Mouse (Mus musculus) macrophage (primary cell): ENCODE measurements around the gene Prkaa1. TPM values are rescaled to one million over a fixed set of nuclear protein-coding genes. Genes with fewer than 3 reads are reported as not detected.

Source experiments
- H3K27ac ChIP-seq: fragments of 350-480 bp; formaldehyde crosslinking; 2 replicates; pipeline ENCODE4 v1.9.0; 2021
- H3K36me3 ChIP-seq: fragments of 350-480 bp; formaldehyde crosslinking; 2 replicates; pipeline ENCODE4 v1.9.0; 2021; ENCODE audit errors: inconsistent target
- H3K4me3 ChIP-seq: fragments of 350-480 bp; formaldehyde crosslinking; 2 replicates; pipeline ENCODE4 v1.9.0; 2021; ENCODE audit errors: inconsistent target
- H3K79me2 ChIP-seq: fragments of 350-480 bp; formaldehyde crosslinking; 2 replicates; pipeline ENCODE4 v1.9.0; 2021; ENCODE audit errors: inconsistent target
- WGBS: methylation state at CpG from one replicate; pipeline ENCODE4 v1.1.7; 2026; ENCODE audit warnings: inconsistent platforms; ENCODE audit not compliant: missing documents; 5-methylcytosine and 5-hydroxymethylcytosine counted together
- polyA plus RNA-seq: library from polyadenylated mRNA; stranded (reverse); fragments of 250-400 nt; gene quantifications from 3 replicates; pipeline ENCODE4 v1.2.4, GENCODE M21; 2018; ENCODE audit warnings: inconsistent platforms

Prkaa1 gene
- polyA plus RNA-seq, 1 experiment from 2014 or later, result 23.3 TPM

DNA sequence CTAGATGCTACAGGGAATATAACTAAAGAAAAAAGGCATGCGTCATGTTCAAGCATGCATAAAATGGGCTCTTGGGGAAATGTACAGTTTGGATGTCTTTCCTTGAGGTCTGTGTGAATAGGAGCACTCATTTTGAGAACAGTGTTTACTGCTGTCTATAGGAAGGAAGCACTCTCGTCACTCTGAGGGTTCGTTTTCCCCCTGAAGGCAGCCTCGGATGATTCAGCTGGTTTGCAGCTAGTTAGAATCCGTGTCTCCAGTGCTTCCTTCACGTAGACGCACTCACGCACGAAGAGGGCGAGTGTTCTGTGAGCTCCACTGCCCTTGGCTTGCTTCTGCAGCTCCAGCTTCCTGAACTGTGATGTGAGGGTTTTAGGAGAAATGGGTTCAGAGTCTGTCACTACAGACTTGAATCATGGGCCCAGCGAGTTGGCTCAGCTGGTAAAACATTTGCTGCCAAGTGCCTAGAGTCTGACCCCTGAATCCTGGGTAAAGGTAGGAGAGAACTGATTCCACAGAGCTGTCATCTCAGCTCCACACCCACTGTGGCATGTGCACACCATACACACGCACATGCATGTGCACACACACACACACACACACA, 29.7 kb downstream of the Prkaa1 start:
- Histone ChIP-seq H3K4me3 (no peak overlapping the region), H3K36me3 (peaks cover 53% of the 10 kb centered on the region), H3K79me2 (no peaks in the 10 kb centered on the region), H3K27ac (no peak overlapping the region)
- WGBS, result 44% methylated on average over 12 of the region's 12 CpGs

DNA sequence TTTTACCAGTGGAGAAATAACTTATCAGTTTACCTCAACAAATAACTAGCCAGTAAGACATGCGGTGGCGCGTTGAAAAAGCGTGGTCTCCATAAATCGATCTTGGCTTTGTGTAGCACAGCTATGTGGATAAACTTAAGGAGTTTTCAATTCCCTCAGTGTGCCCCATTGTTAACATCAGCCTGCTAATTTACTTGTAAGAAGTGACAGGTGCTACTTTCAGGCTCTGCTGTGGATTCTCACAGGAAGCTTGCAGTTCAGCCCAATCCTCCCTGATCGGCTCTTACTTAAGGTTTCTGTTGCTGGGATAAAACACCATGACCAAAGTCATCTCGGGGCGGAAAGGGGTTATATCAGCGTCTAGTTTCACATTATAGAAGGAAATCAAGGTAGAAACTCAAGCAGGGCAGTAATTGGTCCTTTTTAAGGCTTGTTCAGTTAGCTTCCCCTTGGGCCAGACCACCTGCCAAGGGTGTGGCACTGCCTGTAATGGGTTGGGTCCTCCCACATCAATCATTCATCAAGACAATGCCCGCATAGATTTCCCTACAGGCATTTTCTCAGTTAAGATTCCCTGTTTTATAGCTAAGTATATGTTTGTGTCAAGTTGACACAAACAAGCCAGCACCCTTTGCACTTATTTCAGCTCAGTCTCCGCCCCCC, 41.1 kb downstream of the Prkaa1 start:
- WGBS, result 42% methylated on average over 10 of the region's 11 CpGs
- peaks cover 5% of the 10 kb centered on the region; the same call in 1 of the 2 replicates for H3K36me3 ChIP-seq
- H3K79me2 ChIP-seq, result peaks cover 38% of the 10 kb centered on the region
- H3K4me3 ChIP-seq, result peak overlapping the region; percentile 67
- H3K27ac ChIP-seq, result peak overlapping the region; percentile 84

DNA sequence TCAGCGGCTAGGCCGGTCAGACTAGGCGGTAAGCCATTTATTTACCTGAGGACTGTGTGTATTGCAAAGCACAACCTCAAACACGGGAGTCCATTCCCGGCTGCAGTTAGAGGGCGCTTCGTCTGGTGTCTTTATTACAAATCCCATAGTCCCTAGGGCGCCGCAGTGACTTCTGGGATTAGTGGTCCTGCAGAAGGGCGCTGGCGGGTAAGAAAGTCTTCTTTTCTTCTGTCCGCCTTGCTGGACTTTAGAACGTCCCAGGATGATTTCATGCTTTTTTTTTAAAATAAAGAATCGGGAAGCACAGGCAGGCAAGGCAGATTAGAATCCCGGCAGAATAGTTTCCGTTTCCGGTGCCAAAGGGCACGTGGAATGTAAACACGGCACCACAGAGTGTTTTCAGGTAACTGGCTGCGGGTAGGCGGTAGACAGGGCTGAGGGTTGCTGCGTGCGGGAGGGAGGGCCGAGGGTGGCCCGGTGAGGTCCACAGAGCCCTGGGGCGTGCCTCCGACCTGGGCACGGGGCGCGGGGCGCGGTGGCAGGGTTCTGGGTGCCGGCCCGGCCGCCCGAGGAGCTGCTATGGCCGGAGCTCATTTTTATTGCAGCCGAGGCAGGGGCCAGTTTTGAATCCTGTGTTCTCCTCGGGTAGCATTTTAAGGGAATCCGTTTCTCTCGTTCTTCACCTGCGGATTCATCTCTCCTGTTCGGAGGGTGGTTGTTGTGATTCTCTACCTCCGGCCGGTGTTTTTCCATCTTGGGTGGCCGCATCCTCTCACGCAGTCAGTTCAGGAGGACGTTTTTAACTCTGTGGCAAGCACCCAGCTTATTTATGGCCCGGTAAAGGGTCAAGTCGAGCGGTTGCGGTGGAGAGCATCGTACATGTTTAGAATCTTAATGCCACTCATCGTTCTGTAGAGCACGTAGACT, 42.0 kb downstream of the Prkaa1 start, which contains the start of gene Ttc33:
Gene Ttc33, plus strand, starts transcription at position 160 of the 927 bp plus-strand sequence.
- Histone ChIP-seq H3K79me2 (peaks cover 41% of the 10 kb centered on the region), H3K27ac (peak within 1 kb of the TSS; percentile 84), H3K4me3 (peak within 1 kb of the TSS; percentile 67), H3K36me3 (peaks cover 12% of the 10 kb centered on the region; the same call in 1 of the 2 replicates)
- under 1% methylated on average over 53 of the region's 55 CpGs for WGBS

DNA sequence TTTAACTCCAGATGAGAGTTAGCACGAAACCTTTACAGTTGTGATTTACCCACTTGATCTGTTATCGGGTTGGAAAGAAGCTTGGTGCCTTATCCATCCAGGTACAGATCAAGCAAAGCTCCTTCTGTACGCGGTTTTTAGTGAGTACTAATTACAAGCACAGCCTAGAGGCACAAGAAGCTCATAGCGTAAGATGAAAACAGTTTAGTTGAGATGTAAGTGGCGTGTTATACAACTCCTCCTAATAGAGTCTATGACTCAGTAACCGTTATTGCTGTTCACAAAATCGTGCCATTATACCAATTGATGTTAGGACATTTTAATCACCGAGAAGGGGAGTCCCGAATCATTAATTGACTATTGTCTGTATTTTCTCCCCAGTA, 42.6 kb downstream of the Prkaa1 start:
- H3K36me3 ChIP-seq, result peaks cover 19% of the 10 kb centered on the region; the same call in 1 of the 2 replicates
- H3K79me2 ChIP-seq, result peaks cover 46% of the 10 kb centered on the region
- H3K27ac ChIP-seq, result peak overlapping the region; percentile 10; the same call in 1 of the 2 replicates
- WGBS, result 21% methylated on average over 10 of the region's 10 CpGs
- H3K4me3 ChIP-seq, result peak overlapping the region; percentile 67

DNA sequence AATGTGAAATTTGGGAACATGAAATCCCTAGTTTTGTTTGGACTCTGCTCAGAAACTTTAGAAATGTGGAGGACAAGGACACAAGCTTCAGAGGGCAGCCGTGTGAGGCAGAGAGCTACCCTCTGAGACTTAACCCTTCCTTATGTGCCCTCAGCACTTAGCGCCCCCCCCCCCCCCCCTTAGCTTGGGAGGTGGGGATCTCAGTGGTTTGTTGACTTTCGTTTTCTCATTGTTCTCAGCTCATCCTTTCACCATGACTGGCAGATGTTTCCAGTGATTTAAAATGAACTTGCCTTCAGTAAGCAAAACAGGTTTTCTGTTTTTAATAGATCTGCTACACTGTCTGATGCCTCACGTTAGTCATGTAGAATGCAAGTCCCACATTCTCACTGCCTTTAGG, 43.5 kb downstream of the Prkaa1 start:
- Histone ChIP-seq H3K79me2 (peaks cover 48% of the 10 kb centered on the region), H3K27ac (no peak overlapping the region), H3K36me3 (peaks cover 25% of the 10 kb centered on the region; the same call in 1 of the 2 replicates), H3K4me3 (no peak overlapping the region)
- 66% methylated on average over 4 of the region's 4 CpGs for WGBS

DNA sequence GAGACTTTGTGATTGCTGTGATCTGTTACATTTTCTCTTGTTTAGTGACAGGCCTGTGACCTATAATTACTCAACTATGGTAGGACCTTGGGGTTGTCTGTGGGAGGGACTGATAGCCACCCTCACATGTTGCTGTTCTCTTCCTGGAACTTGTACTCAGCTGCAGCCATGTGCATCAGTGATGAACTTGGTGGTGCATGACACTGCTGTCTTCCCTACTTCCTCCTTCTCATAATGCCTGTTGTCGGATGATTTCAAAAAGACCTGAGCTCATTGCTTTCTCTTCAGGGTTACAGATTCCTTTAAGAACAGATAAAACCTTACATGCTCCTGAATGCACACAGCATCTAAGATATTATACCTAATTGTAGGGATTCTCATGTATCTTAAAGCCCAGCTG, 44.4 kb downstream of the Prkaa1 start:
- peaks cover 48% of the 10 kb centered on the region for H3K79me2 ChIP-seq
- peaks cover 25% of the 10 kb centered on the region; the same call in 1 of the 2 replicates for H3K36me3 ChIP-seq
- WGBS, result 0% methylated on average over 1 of the region's 1 CpGs
- H3K4me3 ChIP-seq, result no peak overlapping the region
- H3K27ac ChIP-seq, result peak overlapping the region; percentile 49

DNA sequence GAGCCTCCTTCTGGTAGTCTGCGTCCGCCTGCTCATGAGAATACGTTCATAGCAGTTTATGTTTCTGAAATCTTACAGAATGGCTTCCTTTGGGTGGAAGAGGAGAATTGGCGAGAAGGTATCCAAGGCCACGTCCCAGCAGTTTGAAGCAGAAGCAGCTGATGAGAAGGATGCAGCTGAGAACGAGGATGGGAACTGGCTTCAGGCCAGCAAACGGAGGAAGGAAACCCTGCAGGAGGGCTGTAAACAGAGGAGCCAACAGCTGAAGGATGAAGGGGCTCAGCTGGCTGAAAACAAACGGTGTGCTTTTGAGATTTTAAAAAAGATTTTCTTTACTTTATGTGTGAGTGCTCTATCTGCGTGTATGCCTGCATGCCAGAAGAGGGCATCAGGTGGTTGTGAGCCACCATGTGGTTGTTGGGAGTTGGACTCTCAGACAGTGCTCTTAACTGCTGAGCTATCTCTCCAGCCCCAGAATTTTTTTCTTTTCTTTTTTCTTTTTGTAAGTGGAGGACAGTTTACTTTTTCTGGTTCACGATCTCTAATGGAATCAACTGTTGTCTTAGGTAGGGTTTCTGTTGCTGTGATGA, 45.9 kb downstream of the Prkaa1 start:
- H3K79me2 ChIP-seq, result peaks cover 47% of the 10 kb centered on the region
- no peak overlapping the region for H3K27ac ChIP-seq
- H3K36me3 ChIP-seq, result peaks cover 31% of the 10 kb centered on the region; the same call in 1 of the 2 replicates
- 85% methylated on average over 10 of the region's 10 CpGs for WGBS
- no peak overlapping the region for H3K4me3 ChIP-seq

DNA sequence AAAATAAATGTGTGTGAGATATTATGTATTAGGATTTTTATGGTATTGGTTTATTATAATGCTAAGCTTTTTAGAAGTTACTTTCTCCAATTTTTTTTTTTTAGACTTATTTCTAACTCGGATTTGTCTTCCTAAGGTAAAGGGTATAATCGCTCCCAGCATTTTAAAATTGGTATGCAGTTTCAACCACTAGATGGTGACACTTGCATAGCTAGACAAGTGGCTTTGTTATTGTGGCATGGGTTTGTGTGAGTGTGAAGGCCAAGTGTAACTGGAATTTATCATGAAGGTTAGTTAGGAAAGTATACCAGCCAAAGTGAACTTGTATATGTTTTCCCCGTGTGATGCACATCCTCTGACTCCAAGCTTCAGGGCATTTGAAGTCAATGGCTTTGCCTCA, 50.2 kb downstream of the Prkaa1 start:
- Histone ChIP-seq H3K27ac (no peak overlapping the region), H3K4me3 (no peak overlapping the region), H3K79me2 (peaks cover 40% of the 10 kb centered on the region; the same call in 1 of the 2 replicates), H3K36me3 (peaks cover 35% of the 10 kb centered on the region; the same call in 1 of the 2 replicates)
- 76% methylated on average over 3 of the region's 3 CpGs for WGBS

DNA sequence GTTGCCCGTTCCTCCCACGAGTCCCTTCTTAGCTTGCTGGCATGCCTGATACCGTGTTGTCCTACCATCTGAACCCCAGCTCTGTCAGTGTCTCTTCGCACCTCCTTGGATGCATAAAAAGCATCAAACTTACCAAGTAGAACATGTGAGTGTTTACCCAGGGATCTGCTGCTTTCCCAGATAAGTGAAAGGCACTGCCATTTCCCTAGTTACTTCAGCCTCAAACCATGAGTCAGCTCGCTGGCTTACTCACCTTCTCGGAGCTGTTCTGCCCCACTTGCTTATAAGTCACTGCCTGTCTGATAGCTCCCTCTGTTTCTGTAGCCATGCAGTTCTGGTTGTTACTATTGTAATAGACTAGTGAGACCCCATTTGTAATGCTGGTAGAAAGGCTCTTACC, 50.8 kb downstream of the Prkaa1 start:
- Histone ChIP-seq H3K79me2 (peaks cover 33% of the 10 kb centered on the region; the same call in 1 of the 2 replicates), H3K4me3 (no peak overlapping the region), H3K27ac (no peak overlapping the region), H3K36me3 (peaks cover 40% of the 10 kb centered on the region; the same call in 1 of the 2 replicates)
- 92% methylated on average over 6 of the region's 6 CpGs for WGBS

DNA sequence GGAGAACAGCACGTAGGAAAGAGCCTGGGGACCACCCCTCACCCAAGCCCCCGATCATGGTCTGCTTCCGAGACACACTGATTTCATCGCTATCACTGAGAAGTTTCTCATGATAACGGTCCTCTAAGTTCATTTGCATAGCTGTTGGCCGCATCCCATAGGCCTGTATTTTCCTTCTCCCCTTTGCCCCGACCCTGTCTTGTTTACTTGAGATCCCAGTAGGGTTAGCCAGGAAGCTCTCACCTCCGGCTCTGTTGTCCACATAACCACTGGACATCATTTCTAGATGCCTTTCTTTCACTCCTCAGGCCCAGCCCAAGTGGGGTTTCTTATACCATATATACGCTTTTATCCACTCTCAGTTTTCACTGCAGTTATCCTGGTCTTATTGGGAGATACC, 51.3 kb downstream of the Prkaa1 start:
- H3K27ac ChIP-seq, result no peak overlapping the region
- no peak overlapping the region for H3K4me3 ChIP-seq
- 95% methylated on average over 9 of the region's 9 CpGs for WGBS
- H3K79me2 ChIP-seq, result peaks cover 29% of the 10 kb centered on the region; the same call in 1 of the 2 replicates
- H3K36me3 ChIP-seq, result peaks cover 38% of the 10 kb centered on the region; the same call in 1 of the 2 replicates

DNA sequence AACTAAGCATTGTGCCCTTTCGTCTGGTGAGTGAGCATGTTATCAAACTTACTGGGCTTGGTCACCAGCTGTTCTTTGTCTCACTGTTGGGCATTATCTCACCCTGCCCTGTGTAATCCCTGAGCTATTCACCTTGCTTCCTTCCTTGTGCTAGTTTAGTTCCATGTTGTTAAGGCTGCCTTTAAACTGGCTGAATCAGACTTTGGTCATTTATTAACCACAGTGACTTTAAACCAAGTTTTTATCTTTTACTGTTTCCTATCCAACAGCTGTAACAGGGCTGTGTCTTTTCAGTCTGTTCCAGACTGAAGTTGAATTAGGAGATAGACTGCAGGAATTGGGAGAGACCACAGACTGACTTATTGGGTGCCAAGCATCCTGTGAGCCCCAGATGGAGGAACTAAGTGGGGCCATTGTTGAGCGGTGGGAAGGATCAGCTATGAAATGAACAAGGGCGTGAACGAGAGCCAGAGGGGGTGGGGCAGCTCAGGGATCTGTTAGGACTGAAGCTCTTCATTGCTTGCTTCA, 52.4 kb downstream of the Prkaa1 start:
- Histone ChIP-seq H3K4me3 (no peak overlapping the region), H3K36me3 (peaks cover 30% of the 10 kb centered on the region; the same call in 1 of the 2 replicates), H3K79me2 (peaks cover 27% of the 10 kb centered on the region; the same call in 1 of the 2 replicates), H3K27ac (no peak overlapping the region)
- WGBS, result 53% methylated on average over 4 of the region's 4 CpGs

DNA sequence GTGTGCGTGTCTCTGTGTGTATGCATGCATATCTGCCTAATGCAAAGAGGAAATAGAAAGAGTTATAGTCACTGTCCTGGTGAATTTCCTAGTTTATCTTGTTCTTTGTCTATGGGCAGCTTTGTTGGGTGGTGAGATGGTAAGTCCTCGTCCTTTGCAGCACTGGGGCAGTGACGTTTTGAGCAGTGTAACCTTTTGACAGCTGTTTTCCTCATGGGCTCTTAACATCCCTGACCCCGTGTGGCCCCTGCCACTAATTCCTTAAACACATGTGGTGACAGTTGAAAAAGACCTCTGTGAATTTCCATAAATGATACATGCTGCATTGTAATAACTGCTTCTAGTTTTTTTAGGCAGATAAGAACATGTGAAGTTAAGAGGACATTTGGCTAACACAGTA, 53.0 kb downstream of the Prkaa1 start:
- H3K27ac ChIP-seq, result no peak overlapping the region
- H3K36me3 ChIP-seq, result peaks cover 24% of the 10 kb centered on the region; the same call in 1 of the 2 replicates

DNA sequence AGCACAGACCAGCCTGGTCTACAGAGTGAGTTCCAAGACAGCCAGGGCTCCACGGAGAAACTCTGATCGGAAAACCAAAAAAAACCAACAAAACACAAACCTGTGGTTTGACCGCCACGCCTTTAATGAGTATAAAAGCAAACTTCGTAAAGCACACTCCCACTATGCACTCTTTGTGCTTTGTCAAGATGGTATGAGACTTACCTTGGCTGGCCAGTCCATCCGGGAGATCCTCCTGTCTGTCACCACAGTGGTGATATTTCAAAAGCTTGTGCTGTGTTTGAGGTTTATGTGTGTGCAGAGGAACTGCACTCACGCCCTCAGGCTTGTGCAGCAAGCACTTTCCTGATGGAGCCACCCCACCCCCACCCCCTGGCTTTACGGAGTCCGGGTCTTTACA, 61.6 kb downstream of the Prkaa1 start:
- no peak overlapping the region for H3K27ac ChIP-seq
- H3K36me3 ChIP-seq, result peaks cover under 1% of the 10 kb centered on the region; the same call in 1 of the 2 replicates
- peaks cover 23% of the 10 kb centered on the region; the same call in 1 of the 2 replicates for H3K79me2 ChIP-seq
- 91% methylated on average over 8 of the region's 9 CpGs for WGBS
- H3K4me3 ChIP-seq, result no peak overlapping the region

More for the DNA sequence above, 53.0 kb downstream of the Prkaa1 start:
- WGBS, result 83% methylated on average over 4 of the region's 4 CpGs
- H3K79me2 ChIP-seq, result peaks cover 29% of the 10 kb centered on the region; the same call in 1 of the 2 replicates
- no peak overlapping the region for H3K4me3 ChIP-seq
